In the genomic region with DNA sequence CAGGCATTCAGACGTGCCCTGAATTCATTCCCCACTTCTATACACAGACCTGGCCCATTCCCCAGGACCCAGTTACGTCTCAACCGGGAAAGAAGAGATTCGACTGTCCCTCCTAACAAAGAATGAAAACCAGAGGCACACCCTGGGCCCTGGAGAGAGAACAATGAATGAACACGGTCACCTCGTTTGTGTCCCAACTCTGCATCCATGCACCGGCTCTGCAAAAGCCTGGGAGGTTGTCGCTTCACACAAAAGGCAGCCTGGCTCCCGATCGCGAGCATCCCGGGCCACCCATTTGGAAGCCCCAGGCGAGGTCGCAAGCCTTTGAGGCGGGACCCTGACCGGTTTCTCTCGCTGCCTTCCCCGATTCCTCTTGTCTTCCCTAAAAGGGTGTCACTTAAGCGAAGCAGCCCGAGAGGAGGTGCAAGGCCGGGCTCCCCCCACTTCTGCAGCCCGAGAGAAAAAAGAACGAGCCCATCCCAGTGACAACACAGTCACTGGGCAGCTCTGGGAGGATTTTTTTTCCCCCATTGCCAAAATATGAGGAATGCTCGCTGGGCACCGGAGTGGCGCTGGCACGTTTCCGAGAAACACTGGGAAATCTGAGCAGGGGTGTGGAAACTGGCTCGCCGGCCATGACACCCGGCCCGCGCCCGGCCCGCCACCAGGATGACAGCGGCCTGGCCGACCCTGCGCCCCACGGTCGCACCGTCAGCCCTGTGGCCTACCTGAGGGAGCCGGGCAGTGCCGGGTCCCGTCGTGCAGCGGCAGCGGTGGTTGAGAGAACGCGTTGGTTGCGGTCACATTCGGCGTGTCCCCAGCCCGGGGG, we compare ENCODE assay signal across 7 mouse cellular contexts. TPM values are rescaled to one million over a fixed set of nuclear protein-coding genes. Genes with fewer than 3 reads are reported as not detected.
DNase-seq lines count a peak whose midpoint lies in the region; ATAC-seq lines count a peak whose summit lies in the region.

No protein-coding gene starts in this region.

- intact Hi-C loops in left cerebral cortex, postnatal 25 days (cut with DNase I) = loop anchor here (1.0 to 2.0 kb wide), 2 partner anchors 75 to 133 kb away; a partner anchor contains a TSS

- ATAC-seq in inflammation-experienced regulatory T-cells, adult 6 months = peak; percentile 5
- ATAC-seq in megakaryocyte progenitor cell, adult 5-6 weeks (replicated peaks; ENCODE audit: poor library complexity) = peak; percentile 20

- DNase-seq in adrenal gland, adult 2 months = peak; percentile 89
- DNase-seq in embryo, embryonic 10.5 days (ENCODE audit: low spot score) = peak; percentile 65
- DNase-seq in gastrocnemius, postnatal 25 days = peak; percentile 80
- DNase-seq in left cerebral cortex, postnatal 25 days (ENCODE audit: low spot score in 2 of 2) = peak; percentile 63 to 66
- DNase-seq in right cerebral cortex, postnatal 25 days = peak; percentile 75

RNA-seq across cellular contexts. Expression of a gene that starts 0.7 kb away (rescaled TPM):
- 100 to 1,000 TPM in 1 of 2 experiments, 10 to 100 TPM in 1; 91.7 to 101 TPM for total RNA-seq in adrenal gland, adult 2 months (2021)
- 87.5 and 133 TPM in 2 replicates for polyA plus RNA-seq in adrenal gland, adult 2 months (2012; rRNA removed)
- total RNA-seq in gastrocnemius, postnatal 25 days (2021) = 100 to 1,000 TPM; 105 to 129 TPM
- polyA plus RNA-seq in inflammation-experienced regulatory T-cells, adult 6 months (2017; shearing (Covaris generic)) = 10 to 100 TPM; 52.6 to 72.0 (median 66.5) TPM
- total RNA-seq in left cerebral cortex, postnatal 25 days (2021) = 100 to 1,000 TPM in 1 of 2 experiments, 10 to 100 TPM in 1; 83.1 to 109 TPM
- 95.4 and 118 TPM in 2 replicates for total RNA-seq in megakaryocyte progenitor cell, adult 5-6 weeks (2015)
- total RNA-seq in megakaryocyte progenitor cell, adult 5-6 weeks (2017) = 66.7 and 79.8 TPM in 2 replicates

Comparison
In these comparisons a context has a peak if more than half of its experiments do, and no peak if none do; other contexts are left out.
1. Peak in every context shown above with its lines: DNase-seq and ATAC-seq.